Comparison of ENCODE assay signal across 10 mouse cellular contexts in genomic region chr3:149246935-149247625, GRCm38 (mm10).
DNase-seq lines count a peak whose midpoint lies in the region; ATAC-seq and TF ChIP-seq lines count a peak whose summit lies in the region.
"Had no signal": no experiment of that assay in that cellular context is flagged by ENCODE, and none has a peak within 500 bp of the region (broad histone marks: within the 10 kb centered on the region; RNA-seq: fewer than 3 reads in every experiment).

No protein-coding gene starts in this region.

- DNase-seq in embryonic facial prominence, embryonic 10.5 days (ENCODE audit: low spot score), result no peak
- DNase-seq in lung, postnatal 14 days, result no peak
- DNase-seq in brain, embryonic 14.5 days (ENCODE audit: low read depth), result peak; percentile 88
- peak; percentile 2 for DNase-seq in induced T-regulatory cell, adult 2 months (ENCODE audit: low read depth)
- no peak for DNase-seq in MN1 (ENCODE audit: low spot score)
- DNase-seq in spleen, postnatal 10 days (ENCODE audit: low spot score in 2 of 2), result no peak
- DNase-seq: heart, adult 18-20 months; kidney, adult 18-20 months had no signal

- H3K27me3 ChIP-seq in embryonic facial prominence, embryonic 13.5 days, result peaks cover 11% of the 10 kb centered on the region; the same call in 1 of the 2 replicates
- H3K27me3 ChIP-seq in embryonic facial prominence, embryonic 10.5 days (replicated peaks; ENCODE audit: low read depth, poor library complexity, severe bottlenecking), result peaks cover 10% of the 10 kb centered on the region; the same call in 1 of the 2 replicates
- H3K27me3 ChIP-seq in lung, embryonic 15.5 days, result no peaks in the 10 kb centered on the region

- H3K27ac ChIP-seq in embryonic facial prominence, embryonic 13.5 days, result no peak overlapping the region
- H3K27ac ChIP-seq in embryonic facial prominence, embryonic 10.5 days (replicated peaks), result no peak overlapping the region
- no peak overlapping the region for H3K27ac ChIP-seq in lung, embryonic 15.5 days

- ATAC-seq in embryonic facial prominence, embryonic 13.5 days (ENCODE audit: insufficient number of reproducible peaks, insufficient read depth, low FRiP score, low TSS enrichment, low read depth), result no peak
- ATAC-seq in lung, embryonic 15.5 days (ENCODE audit: borderline replicate concordance, extremely low read depth, low FRiP score, low TSS enrichment), result peak; percentile 14; the same call in 1 of the 2 replicates

- WGBS in embryonic facial prominence, embryonic 13.5 days, result 30% methylated on average over 10 of the region's 10 CpGs
- 77% methylated on average over 10 of the region's 10 CpGs for WGBS in embryonic facial prominence, embryonic 10.5 days
- 47% methylated on average over 10 of the region's 10 CpGs for WGBS in lung, embryonic 15.5 days

- no peak for TF ChIP-seq POLR2A in brain, embryonic 14.5 days (IDR thresholded peaks at IDR 0.05; ENCODE audit: borderline replicate concordance, extremely low read depth, insufficient read depth, insufficient read length, poor library complexity, severe bottlenecking)

- no peak overlapping the region for H3K9ac ChIP-seq in embryonic facial prominence, embryonic 13.5 days
- no peak overlapping the region for H3K9ac ChIP-seq in lung, embryonic 15.5 days

- H3K4me3 ChIP-seq in embryonic facial prominence, embryonic 13.5 days, result no peak overlapping the region
- no peak overlapping the region for H3K4me3 ChIP-seq in embryonic facial prominence, embryonic 10.5 days
- H3K4me3 ChIP-seq in lung, embryonic 15.5 days, result no peak overlapping the region

- no peak for TF ChIP-seq CTCF in brain, embryonic 14.5 days (IDR thresholded peaks at IDR 0.05; ENCODE audit: borderline replicate concordance, extremely low read depth, insufficient read depth, insufficient read length)

- no peaks in the 10 kb centered on the region for H3K36me3 ChIP-seq in embryonic facial prominence, embryonic 13.5 days
- no peaks in the 10 kb centered on the region for H3K36me3 ChIP-seq in embryonic facial prominence, embryonic 10.5 days (replicated peaks)
- H3K36me3 ChIP-seq in lung, embryonic 15.5 days, result no peaks in the 10 kb centered on the region

- peak overlapping the region; percentile 24; the same call in 1 of the 2 replicates for H3K4me2 ChIP-seq in embryonic facial prominence, embryonic 13.5 days
- H3K4me2 ChIP-seq in lung, embryonic 15.5 days, result no peak overlapping the region

- peaks cover 16% of the 10 kb centered on the region for H3K4me1 ChIP-seq in embryonic facial prominence, embryonic 13.5 days
- peaks cover 15% of the 10 kb centered on the region; the same call in 1 of the 2 replicates for H3K4me1 ChIP-seq in embryonic facial prominence, embryonic 10.5 days
- 0 out of 2 replicates have a peak, but pooled peaks cover 4% of the 10 kb centered on the region for H3K4me1 ChIP-seq in lung, embryonic 15.5 days

- H3K9me3 ChIP-seq in embryonic facial prominence, embryonic 13.5 days, result no peaks in the 10 kb centered on the region
- no peaks in the 10 kb centered on the region for H3K9me3 ChIP-seq in embryonic facial prominence, embryonic 10.5 days
- no peaks in the 10 kb centered on the region for H3K9me3 ChIP-seq in lung, embryonic 15.5 days

Comparison
In these comparisons a context has a peak if more than half of its experiments do, and no peak if none do; other contexts are left out.
1. DNase-seq: peak in brain, embryonic 14.5 days (single experiment) and induced T-regulatory cell, adult 2 months (single experiment); none in embryonic facial prominence, embryonic 10.5 days (single experiment), lung, postnatal 14 days (single experiment), MN1 (single experiment) and spleen, postnatal 10 days (0 of 2).